Mouse (Mus musculus) midbrain, embryonic 11.5 days (tissue): ENCODE results near the gene Rab38. TPM values are rescaled to one million over a fixed set of nuclear protein-coding genes. Genes with fewer than 3 reads are reported as not detected.

Experiments used
- ATAC-seq: fragments of 200-750 bp; cut with Nextera tagmentation; 2 replicates; pipeline ENCODE4 v1.8.0; 2017; ENCODE audit warnings: moderate TSS enrichment, moderate library complexity; ENCODE audit not compliant: low FRiP score
- DNase-seq: peaks from one replicate; pipeline ENCODE4 v3.0.0; 2015; ENCODE audit warnings: low spot score; ENCODE audit errors: missing footprints
- H3K27ac ChIP-seq: fragments of 300-500 bp; sonication (generic); 2 replicates; pipeline ENCODE4 v1.5.1; 2014; ENCODE audit warnings: low read depth, low read length
- H3K27me3 ChIP-seq: fragments of 300-500 bp; sonication (generic); 2 replicates; pipeline ENCODE4 v1.6.1; 2014; ENCODE audit warnings: mild to moderate bottlenecking, low read length, moderate library complexity, mixed read lengths; ENCODE audit not compliant: control insufficient read depth, insufficient read depth
- H3K36me3 ChIP-seq: fragments of 300-500 bp; sonication (generic); 2 replicates; pipeline ENCODE4 v1.6.1; 2014; ENCODE audit warnings: mild to moderate bottlenecking, low read length, moderate library complexity, mixed read lengths; ENCODE audit not compliant: control insufficient read depth, insufficient read depth
- H3K4me1 ChIP-seq: fragments of 300-500 bp; sonication (generic); 2 replicates; pipeline ENCODE4 v1.6.1; 2014; ENCODE audit warnings: low read length; ENCODE audit not compliant: control insufficient read depth, insufficient read depth
- H3K4me2 ChIP-seq: fragments of 300-500 bp; sonication (generic); 2 replicates; pipeline ENCODE4 v1.6.1; 2014; ENCODE audit warnings: mild to moderate bottlenecking, moderate library complexity
- H3K4me3 ChIP-seq: fragments of 300-500 bp; sonication (generic); 2 replicates; pipeline ENCODE4 v1.5.1; 2014; ENCODE audit warnings: low read depth, low read length
- H3K9ac ChIP-seq: fragments of 300-500 bp; sonication (generic); 2 replicates; pipeline ENCODE4 v1.6.1; 2014; ENCODE audit warnings: low read length
- H3K9me3 ChIP-seq: fragments of 300-500 bp; sonication (generic); 2 replicates; pipeline ENCODE4 v1.6.1; 2016; ENCODE audit warnings: low read length; ENCODE audit not compliant: control insufficient read depth
- WGBS: fragments of 180-500 bp; shearing (Covaris S2); extraction: QIAGEN DNeasy Blood & Tissue Kit; methylation state at CpG from one replicate; pipeline ENCODE4 v1.1.7; 2014; 5-methylcytosine and 5-hydroxymethylcytosine counted together
- polyA plus RNA-seq: library from polyadenylated mRNA; unstranded; fragments of >200 nt; fragmentation: Nextera tagmentation; extraction: Ambion mirVana; gene quantifications from 2 replicates; pipeline ENCODE4 v1.2.1, GENCODE M21; 2014

Gene Rab38
- 1.9 and 2.3 TPM in 2 replicates for polyA plus RNA-seq

DNA sequence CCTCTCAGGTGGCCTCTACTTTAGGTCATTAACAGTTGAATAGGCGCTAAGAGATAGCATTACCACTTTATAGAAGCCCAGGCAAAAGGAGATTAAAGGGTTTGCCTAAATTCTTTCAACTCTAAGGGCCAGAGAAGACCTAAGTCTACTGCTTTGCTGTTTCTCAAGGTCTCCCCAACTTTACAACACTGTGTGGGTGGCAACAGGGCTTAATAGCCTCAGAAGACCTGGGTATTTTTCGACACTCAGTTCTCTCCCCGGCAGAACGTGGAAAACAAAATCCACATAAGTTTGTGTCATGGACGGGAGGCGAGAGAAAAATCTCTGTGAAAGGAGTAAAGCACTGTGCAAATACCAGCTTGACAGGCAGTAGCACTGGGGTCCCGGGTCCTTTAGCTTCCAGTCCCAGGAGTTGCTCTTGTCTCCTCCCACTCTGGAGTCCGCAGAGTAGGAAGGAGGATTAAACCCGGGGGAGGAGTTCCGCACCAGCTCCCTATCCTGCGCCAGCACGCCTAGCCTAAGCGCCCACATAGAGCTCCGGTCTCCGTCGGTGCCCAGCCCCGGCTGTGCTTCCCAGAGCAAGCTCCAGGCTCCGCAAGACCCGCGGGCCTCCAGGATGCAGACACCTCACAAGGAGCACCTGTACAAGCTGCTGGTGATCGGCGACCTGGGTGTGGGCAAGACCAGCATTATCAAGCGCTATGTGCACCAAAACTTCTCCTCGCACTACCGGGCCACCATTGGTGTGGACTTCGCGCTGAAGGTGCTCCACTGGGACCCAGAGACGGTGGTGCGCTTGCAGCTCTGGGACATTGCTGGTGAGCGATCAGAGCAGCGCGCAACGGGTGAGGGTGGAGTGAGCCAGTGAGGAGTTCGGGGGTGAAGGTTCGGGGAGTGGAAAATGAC is at the start of gene Rab38:
Rab38 (plus strand) TSS at position 488 of the 906 bp plus-strand sequence.
- H3K4me2 ChIP-seq, result peak within 1 kb of the TSS; percentile 92
- ATAC-seq (peak; percentile 97), DNase-seq (peak; percentile 94)
- WGBS, result 1% methylated on average over 35 of the region's 35 CpGs
- H3K4me1 ChIP-seq, result no peaks in the 10 kb centered on the region
- 0 out of 2 replicates have a peak, but pooled peaks cover 2% of the 10 kb centered on the region for H3K27me3 ChIP-seq
- H3K9ac ChIP-seq, result peak within 1 kb of the TSS; percentile 54
- H3K9me3 ChIP-seq, result no peaks in the 10 kb centered on the region
- peak within 1 kb of the TSS; percentile 48 for H3K4me3 ChIP-seq
- no peak within 1 kb of the TSS for H3K27ac ChIP-seq
- no peaks in the 10 kb centered on the region for H3K36me3 ChIP-seq

- no peak overlapping the region for H3K4me3 ChIP-seq
- H3K27ac ChIP-seq, result no peak overlapping the region
- H3K36me3 ChIP-seq, result no peaks in the 10 kb centered on the region
- no peaks in the 10 kb centered on the region for H3K9me3 ChIP-seq
- no peak for ATAC-seq
- H3K9ac ChIP-seq, result no peak overlapping the region
- DNase-seq, result no peak
- WGBS, result 80% methylated on average over 1 of the region's 1 CpGs
- no peaks in the 10 kb centered on the region for H3K27me3 ChIP-seq
- no peaks in the 10 kb centered on the region for H3K4me1 ChIP-seq
- H3K4me2 ChIP-seq, result no peak overlapping the region
These were observed 35.5 kb upstream of the Rab38 start for GRCm38 (mm10) chr7:88394568-88394967.

DNA sequence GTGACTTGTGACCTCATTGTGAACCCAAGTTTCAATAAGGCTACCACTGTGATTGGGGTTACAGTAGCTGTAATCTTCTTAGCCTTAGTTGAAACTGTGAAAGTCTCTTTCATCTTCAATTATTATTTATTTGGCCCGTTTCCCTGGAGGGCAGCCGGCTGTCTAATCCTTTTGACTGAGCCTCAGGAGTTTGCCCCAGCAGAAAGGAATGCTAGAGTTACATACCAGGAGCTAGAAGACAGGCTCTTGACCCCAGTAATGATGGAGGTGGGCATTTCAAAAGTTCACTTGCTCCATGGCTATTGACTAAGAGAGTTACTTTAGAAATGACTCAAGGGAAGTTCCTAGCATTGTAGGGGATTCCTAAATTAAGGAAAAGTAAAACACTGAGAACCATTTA is 34.3 kb upstream of the Rab38 start:
- WGBS, result 31% methylated on average over 2 of the region's 2 CpGs
- Histone ChIP-seq H3K27ac (no peak overlapping the region), H3K4me2 (no peak overlapping the region), H3K4me1 (no peaks in the 10 kb centered on the region), H3K4me3 (no peak overlapping the region), H3K9ac (no peak overlapping the region), H3K27me3 (no peaks in the 10 kb centered on the region), H3K36me3 (no peaks in the 10 kb centered on the region), H3K9me3 (no peaks in the 10 kb centered on the region)
- DNase-seq (no peak), ATAC-seq (no peak)

DNA sequence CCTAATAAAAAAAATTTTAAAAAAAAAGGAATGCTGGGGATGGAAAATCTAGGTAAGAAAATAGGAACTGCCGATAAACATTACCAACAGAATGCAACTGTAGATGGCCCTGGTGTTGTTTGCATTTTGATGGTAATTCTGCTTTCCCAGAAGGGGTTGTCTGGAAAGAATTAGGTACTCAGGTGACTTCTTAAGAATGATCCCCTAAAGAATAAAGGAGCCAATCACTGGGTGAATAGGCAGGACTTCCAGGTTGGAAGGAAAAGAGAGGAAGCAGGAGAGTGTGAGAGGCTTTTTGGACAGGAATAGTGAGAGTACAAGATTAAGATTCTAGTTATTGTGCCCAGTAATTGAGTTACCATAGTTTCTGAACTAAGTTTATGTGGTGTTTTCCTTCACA is 24.8 kb upstream of the Rab38 start:
- 94% methylated on average over 1 of the region's 1 CpGs for WGBS
- no peak overlapping the region for H3K4me2 ChIP-seq

DNA sequence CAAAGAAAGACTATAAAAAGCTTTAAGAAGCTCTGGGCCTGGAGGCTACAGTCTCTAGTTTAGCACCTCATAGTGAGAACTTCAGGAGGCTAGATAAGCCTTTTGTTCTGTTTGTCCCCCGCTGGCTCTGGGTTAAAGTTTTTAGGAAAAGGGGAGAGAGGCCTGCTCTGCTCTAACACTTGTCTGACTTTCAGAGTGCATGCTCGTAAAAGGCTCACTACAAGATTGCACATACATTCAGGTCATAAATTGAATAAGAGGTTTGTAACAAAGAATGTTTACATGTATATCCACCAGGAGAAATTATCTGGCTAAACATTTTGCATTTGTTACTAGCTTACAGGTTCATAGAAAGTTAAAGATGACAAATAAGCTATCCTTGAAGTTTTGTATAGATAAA is 23.6 kb upstream of the Rab38 start:
- WGBS, result 72% methylated on average over 2 of the region's 2 CpGs
- ATAC-seq, result no peak
- H3K4me1 ChIP-seq, result no peaks in the 10 kb centered on the region
- no peaks in the 10 kb centered on the region for H3K36me3 ChIP-seq
- no peaks in the 10 kb centered on the region for H3K27me3 ChIP-seq
- no peak overlapping the region for H3K4me3 ChIP-seq
- no peak overlapping the region for H3K27ac ChIP-seq
- no peaks in the 10 kb centered on the region for H3K9me3 ChIP-seq
- no peak overlapping the region for H3K9ac ChIP-seq
- DNase-seq, result no peak
- H3K4me2 ChIP-seq, result no peak overlapping the region

More for the DNA sequence above, 24.8 kb upstream of the Rab38 start:
- Histone ChIP-seq H3K9ac (no peak overlapping the region), H3K4me1 (no peaks in the 10 kb centered on the region), H3K27me3 (no peaks in the 10 kb centered on the region), H3K4me3 (no peak overlapping the region), H3K36me3 (no peaks in the 10 kb centered on the region), H3K27ac (no peak overlapping the region), H3K9me3 (no peaks in the 10 kb centered on the region)
- ATAC-seq (no peak), DNase-seq (no peak)

DNA sequence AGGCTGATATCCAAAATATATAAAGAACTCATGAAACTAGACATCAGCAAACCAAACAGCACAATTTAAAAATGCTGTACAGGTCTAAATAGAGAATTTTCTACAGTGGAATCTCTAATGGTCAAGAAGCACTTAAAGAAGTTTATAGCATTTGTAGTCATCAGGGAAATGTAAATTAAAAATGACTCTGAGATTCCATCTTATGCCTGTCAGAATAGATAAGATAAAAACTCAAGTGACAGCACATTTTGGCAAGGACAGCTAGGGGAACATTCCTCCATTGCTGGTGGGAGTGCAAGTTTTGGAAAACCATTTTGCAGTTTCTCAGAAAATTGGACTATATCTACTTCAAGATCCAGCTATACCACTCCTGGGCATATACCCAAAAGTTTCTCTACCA is 8.3 kb upstream of the Rab38 start:
- H3K9me3 ChIP-seq, result no peaks in the 10 kb centered on the region
- no peak overlapping the region for H3K9ac ChIP-seq
- H3K27ac ChIP-seq, result no peak overlapping the region
- DNase-seq (peak; percentile 28), ATAC-seq (no peak)
- no peak overlapping the region for H3K4me3 ChIP-seq
- no peaks in the 10 kb centered on the region for H3K36me3 ChIP-seq
- H3K4me2 ChIP-seq, result no peak overlapping the region
- H3K27me3 ChIP-seq, result no peaks in the 10 kb centered on the region
- H3K4me1 ChIP-seq, result no peaks in the 10 kb centered on the region

DNA sequence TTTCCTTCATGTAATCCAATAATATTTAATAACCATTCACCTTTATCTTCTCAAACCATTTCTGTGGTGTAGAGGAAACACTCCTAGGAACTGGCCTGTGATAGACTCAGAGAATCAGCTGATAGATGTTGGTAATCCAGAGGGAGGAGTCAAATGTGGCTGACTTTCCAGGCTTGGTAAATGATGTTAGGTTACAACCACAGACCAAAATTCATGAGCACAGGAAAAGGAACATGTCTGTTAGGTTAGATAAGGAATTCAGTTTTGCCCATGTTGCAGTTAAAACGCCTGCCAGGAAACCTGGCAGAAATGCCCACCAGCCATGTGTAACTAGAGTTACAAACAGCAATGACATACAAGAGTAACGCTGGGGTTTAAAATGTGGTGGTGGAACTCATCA is 6.2 kb upstream of the Rab38 start:
- WGBS, result 87% methylated on average over 2 of the region's 2 CpGs
- no peak for DNase-seq

DNA sequence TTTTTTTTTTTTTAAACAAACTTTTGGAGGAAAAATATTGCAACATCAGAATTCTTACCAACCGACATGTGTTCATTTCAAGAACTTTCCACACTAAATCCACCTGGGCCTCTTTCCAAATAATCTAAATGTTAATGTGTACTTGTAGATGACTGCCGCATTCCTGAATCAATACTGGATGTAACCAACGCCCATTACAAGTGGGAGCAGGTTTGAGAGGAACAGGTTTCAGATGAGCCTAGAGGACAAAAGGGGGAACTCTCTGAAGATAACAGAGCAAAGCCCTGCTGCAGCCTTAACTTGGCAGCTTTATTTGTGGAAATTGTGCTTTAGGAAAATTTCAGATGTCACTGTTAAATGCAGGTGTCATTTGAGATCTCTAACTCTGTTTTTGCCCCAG is 4.3 kb upstream of the Rab38 start:
- 77% methylated on average over 3 of the region's 3 CpGs for WGBS
- Histone ChIP-seq H3K9me3 (no peaks in the 10 kb centered on the region), H3K4me1 (no peaks in the 10 kb centered on the region), H3K27me3 (0 out of 2 replicates have a peak, but pooled peaks cover under 1% of the 10 kb centered on the region), H3K4me3 (no peak overlapping the region), H3K9ac (no peak overlapping the region), H3K27ac (no peak overlapping the region), H3K36me3 (no peaks in the 10 kb centered on the region), H3K4me2 (no peak overlapping the region)
- ATAC-seq (no peak), DNase-seq (no peak)

More for the DNA sequence above, 6.2 kb upstream of the Rab38 start:
- Histone ChIP-seq H3K9ac (no peak overlapping the region), H3K9me3 (no peaks in the 10 kb centered on the region), H3K27ac (no peak overlapping the region), H3K36me3 (no peaks in the 10 kb centered on the region), H3K4me3 (no peak overlapping the region), H3K27me3 (no peaks in the 10 kb centered on the region), H3K4me1 (no peaks in the 10 kb centered on the region), H3K4me2 (no peak overlapping the region)
- no peak for ATAC-seq

- DNase-seq, result no peak
- Histone ChIP-seq H3K36me3 (no peaks in the 10 kb centered on the region), H3K4me2 (no peak overlapping the region), H3K27me3 (0 out of 2 replicates have a peak, but pooled peaks cover 2% of the 10 kb centered on the region), H3K27ac (no peak overlapping the region), H3K4me3 (no peak overlapping the region), H3K9ac (no peak overlapping the region), H3K9me3 (no peaks in the 10 kb centered on the region), H3K4me1 (no peaks in the 10 kb centered on the region)
- 90% methylated on average over 3 of the region's 3 CpGs for WGBS
- no peak for ATAC-seq
These were observed 2.6 kb upstream of the Rab38 start for GRCm38 (mm10) chr7:88427484-88427883.
